Mouse (Mus musculus) MEL (cell line): Measurements from ENCODE around the gene Fam167b. TPM values are rescaled to one million over a fixed set of nuclear protein-coding genes. Genes with fewer than 3 reads are reported as not detected.

Experiments
- DNase-seq: peaks from one replicate; pipeline ENCODE4 v3.0.0; 2011; ENCODE audit warnings: low read depth, low spot score
- H3K27ac ChIP-seq: 2 replicates; pipeline ENCODE4 v1.5.1; 2012; ENCODE audit warnings: low read depth, mild to moderate bottlenecking, control low read depth, low read length, moderate library complexity; ENCODE audit not compliant: control insufficient read depth
- H3K27me3 ChIP-seq, 2 experiments: fragments of 150-350 bp in 1 of 2; sonication (generic) in 1 of 2; 2 replicates each; pipeline ENCODE4 v1.6.1; 2012; ENCODE audit warnings: low read length in 2 of 2, mild to moderate bottlenecking in 2 of 2, improper control_type of control experiment in 1 of 2, moderate library complexity in 1 of 2; ENCODE audit not compliant: insufficient read depth in 2 of 2, control insufficient read depth in 1 of 2
- H3K36me3 ChIP-seq, 2 experiments: 2 replicates each; pipeline ENCODE4 v1.6.1; 2012 to 2014; ENCODE audit warnings: low read length in 2 of 2, improper control_type of control experiment in 1 of 2, inconsistent platforms in 1 of 2, mild to moderate bottlenecking in 1 of 2; ENCODE audit not compliant: insufficient read depth in 2 of 2, control insufficient read depth in 1 of 2
- H3K4me1 ChIP-seq, 2 experiments: fragments of 150-350 bp in 1 of 2; sonication (generic) in 1 of 2; 2 replicates each; pipeline ENCODE4 v1.6.1; 2012; ENCODE audit warnings: low read length in 2 of 2, improper control_type of control experiment in 1 of 2, mild to moderate bottlenecking in 1 of 2; ENCODE audit not compliant: insufficient read depth in 2 of 2, control insufficient read depth in 1 of 2
- H3K4me3 ChIP-seq, 2 experiments: fragments of 150-350 bp in 1 of 2; sonication (generic) in 1 of 2; 2 replicates each; pipeline ENCODE4 v1.5.1; 2012; ENCODE audit warnings: low read depth in 2 of 2, low read length in 2 of 2, mild to moderate bottlenecking in 2 of 2, moderate library complexity in 2 of 2, control low read depth in 1 of 2, improper control_type of control experiment in 1 of 2; ENCODE audit not compliant: control insufficient read depth in 1 of 2, insufficient read depth in 1 of 2
- H3K79me2 ChIP-seq: 2 replicates; pipeline ENCODE4 v1.6.1; 2012; ENCODE audit warnings: mild to moderate bottlenecking, low read length, moderate library complexity; ENCODE audit not compliant: control insufficient read depth, poor library complexity, insufficient read depth
- H3K9ac ChIP-seq: 2 replicates; pipeline ENCODE4 v1.6.1; 2012; ENCODE audit warnings: low read depth, mild to moderate bottlenecking, control low read depth, low read length, moderate library complexity; ENCODE audit not compliant: control insufficient read depth, poor library complexity, severe bottlenecking
- H3K9me3 ChIP-seq: fragments of 150-350 bp; sonication (generic); replicated peaks from 2 replicates; pipeline ENCODE4 v1.6.1; 2012; ENCODE audit warnings: mild to moderate bottlenecking, low read length, improper control_type of control experiment, moderate library complexity; ENCODE audit not compliant: insufficient read depth
- CHD1 ChIP-seq: IDR thresholded peaks from 2 replicates; pipeline ENCODE4 v1.6.1; 2012; ENCODE audit warnings: low read depth, mild to moderate bottlenecking, inconsistent platforms, low read length, improper control_type of control experiment
- CTCF ChIP-seq, 3 experiments: IDR thresholded peaks in 2 of 3; conservative IDR thresholded peaks in 1 of 3; 2 replicates each; pipeline ENCODE4 v1.5.1; 2011 to 2012; ENCODE audit warnings: low read length in 3 of 3, low read depth in 2 of 3, mild to moderate bottlenecking in 2 of 3, improper control_type of control experiment in 1 of 3, inconsistent platforms in 1 of 3, mixed read lengths in 1 of 3, moderate library complexity in 1 of 3; ENCODE audit not compliant: control insufficient read depth in 1 of 3, insufficient read depth in 1 of 3, poor library complexity in 1 of 3, severe bottlenecking in 1 of 3
- E2F4 ChIP-seq: IDR thresholded peaks from 2 replicates; pipeline ENCODE4 v1.6.1; 2011; ENCODE audit warnings: low read depth, low read length, improper control_type of control experiment, borderline replicate concordance
- ELF1 ChIP-seq: IDR thresholded peaks from 2 replicates; pipeline ENCODE4 v1.6.1; 2014; ENCODE audit warnings: low read depth, mild to moderate bottlenecking, inconsistent platforms, low read length, improper control_type of control experiment, moderate library complexity
- ETS1 ChIP-seq: IDR thresholded peaks from 2 replicates; pipeline ENCODE4 v1.6.1; 2012; ENCODE audit warnings: low read depth, mild to moderate bottlenecking, inconsistent platforms, low read length, improper control_type of control experiment, moderate library complexity
- HCFC1 ChIP-seq: IDR thresholded peaks from 2 replicates; pipeline ENCODE4 v1.6.1; 2012; ENCODE audit warnings: low read depth, mild to moderate bottlenecking, inconsistent platforms, low read length, improper control_type of control experiment, moderate library complexity
- KAT2A ChIP-seq: conservative IDR thresholded peaks from 2 replicates; pipeline ENCODE4 v1.6.1; 2012; ENCODE audit warnings: low read depth, low read length, improper control_type of control experiment, inconsistent platforms
- MAX ChIP-seq: IDR thresholded peaks from 2 replicates; pipeline ENCODE4 v1.6.1; 2011; ENCODE audit warnings: low read length, improper control_type of control experiment
- MEF2A ChIP-seq: IDR thresholded peaks from 2 replicates; pipeline ENCODE4 v1.6.1; 2014; ENCODE audit warnings: low read depth, mild to moderate bottlenecking, inconsistent platforms, low read length, improper control_type of control experiment; ENCODE audit not compliant: poor library complexity, insufficient replicate concordance, severe bottlenecking; ENCODE audit errors: extremely low read depth
- MXI1 ChIP-seq: IDR thresholded peaks from 2 replicates; pipeline ENCODE4 v1.6.1; 2011; ENCODE audit warnings: mild to moderate bottlenecking, low read depth, low read length, improper control_type of control experiment
- MYB ChIP-seq: IDR thresholded peaks from 2 replicates; pipeline ENCODE4 v1.6.1; 2011; ENCODE audit warnings: mild to moderate bottlenecking, low read depth, low read length, improper control_type of control experiment
- MYC ChIP-seq: IDR thresholded peaks from 2 replicates; pipeline ENCODE4 v1.6.1; 2011; ENCODE audit warnings: low read depth, mild to moderate bottlenecking, low read length, improper control_type of control experiment, moderate library complexity
- NELFE ChIP-seq: IDR thresholded peaks from 2 replicates; pipeline ENCODE4 v1.6.1; 2011; ENCODE audit warnings: low read depth, low read length, improper control_type of control experiment
- NRF1 ChIP-seq: IDR thresholded peaks from 2 replicates; pipeline ENCODE4 v1.6.1; 2014; ENCODE audit warnings: low read depth, mild to moderate bottlenecking, inconsistent platforms, low read length, improper control_type of control experiment, moderate library complexity; ENCODE audit not compliant: poor library complexity, insufficient read depth, severe bottlenecking
- POLR2A ChIP-seq, 2 experiments: IDR thresholded peaks; 2 replicates each; pipeline ENCODE4 v1.6.1; 2011 to 2012; ENCODE audit warnings: low read length in 2 of 2, mild to moderate bottlenecking in 2 of 2, control low read depth in 1 of 2, improper control_type of control experiment in 1 of 2, low read depth in 1 of 2, moderate library complexity in 1 of 2; ENCODE audit not compliant: control insufficient read depth in 1 of 2, insufficient read depth in 1 of 2, poor library complexity in 1 of 2
- POLR2AphosphoS2 ChIP-seq: IDR thresholded peaks from 2 replicates; pipeline ENCODE4 v1.6.1; 2011; ENCODE audit warnings: low read length, improper control_type of control experiment
- RAD21 ChIP-seq: IDR thresholded peaks from 2 replicates; pipeline ENCODE4 v1.6.1; 2011; ENCODE audit warnings: mild to moderate bottlenecking, low read depth, low read length, improper control_type of control experiment
- RCOR1 ChIP-seq: IDR thresholded peaks from 2 replicates; pipeline ENCODE4 v1.6.1; 2012; ENCODE audit warnings: low read depth, mild to moderate bottlenecking, inconsistent platforms, low read length, improper control_type of control experiment
- SIN3A ChIP-seq: IDR thresholded peaks from 2 replicates; pipeline ENCODE4 v1.6.1; 2012; ENCODE audit warnings: low read length, improper control_type of control experiment, inconsistent platforms
- SMC3 ChIP-seq: IDR thresholded peaks from 2 replicates; pipeline ENCODE4 v1.6.1; 2011; ENCODE audit warnings: low read depth, low read length, improper control_type of control experiment
- TAL1 ChIP-seq: IDR thresholded peaks from 2 replicates; pipeline ENCODE4 v1.6.1; 2012; ENCODE audit warnings: mild to moderate bottlenecking, inconsistent platforms, low read length, moderate library complexity, mixed read lengths
- TBP ChIP-seq: IDR thresholded peaks from 2 replicates; pipeline ENCODE4 v1.8.0; 2011; ENCODE audit warnings: low read depth, low read length, improper control_type of control experiment
- TCF12 ChIP-seq: IDR thresholded peaks from 2 replicates; pipeline ENCODE4 v1.6.1; 2014; ENCODE audit warnings: low read depth, mild to moderate bottlenecking, inconsistent platforms, low read length, improper control_type of control experiment, moderate library complexity
- UBTF ChIP-seq: IDR thresholded peaks from 2 replicates; pipeline ENCODE4 v1.6.1; 2012; ENCODE audit warnings: low read depth, mild to moderate bottlenecking, inconsistent platforms, low read length, improper control_type of control experiment, moderate library complexity, borderline replicate concordance; ENCODE audit not compliant: insufficient read depth
- ZC3H11A ChIP-seq: IDR thresholded peaks from 2 replicates; pipeline ENCODE4 v1.6.1; 2012; ENCODE audit warnings: low read depth, mild to moderate bottlenecking, inconsistent platforms, low read length, improper control_type of control experiment
- ZKSCAN1 ChIP-seq: IDR thresholded peaks from 2 replicates; pipeline ENCODE4 v1.6.1; 2012; ENCODE audit warnings: low read depth, mild to moderate bottlenecking, inconsistent platforms, low read length, improper control_type of control experiment, moderate library complexity
- polyA plus RNA-seq, 2 experiments: library from polyadenylated mRNA; stranded (reverse) in 1 of 2; unstranded in 1 of 2; fragments of >175 nt in 1 of 2; fragments of >200 nt in 1 of 2; gene quantifications; 2 replicates each; pipeline versions ENCODE4 v1.2.1 to v1.2.4; 2012; ENCODE audit warnings: low replicate concordance in 2 of 2, low read depth in 1 of 2; ENCODE audit not compliant: insufficient read length in 2 of 2, insufficient read depth in 1 of 2, missing spikeins in 1 of 2
- total RNA-seq: library from RNA; depleted of rRNA; stranded (reverse); fragments of 300-350 nt; gene quantifications from 2 replicates; pipeline ENCODE4 v1.2.3, GENCODE M21; 2012

Gene Fam167b
- total and polyA plus RNA-seq, 3 experiments = not detected

- Histone ChIP-seq H3K4me3 (no peak overlapping the region), H3K4me1 (no peaks in the 10 kb centered on the region), H3K79me2 (no peaks in the 10 kb centered on the region), H3K36me3 (peaks cover 0 to 3% of the 10 kb centered on the region in 2 experiments; a peak in 3 of 4 replicates), H3K27ac (peak overlapping the region; percentile 38), H3K9ac (no peak overlapping the region), H3K9me3 (no peaks in the 10 kb centered on the region), H3K27me3 (no peaks in the 10 kb centered on the region)
- peak; percentile 90 for DNase-seq
- peak; percentile 51; the same call in 1 of the 2 replicates for TF ChIP-seq ZC3H11A
- peak; percentile 48; the same call in 1 of the 2 replicates for TF ChIP-seq HCFC1
- no peak for TF ChIP-seq MXI1
- peak; percentile 63 for TF ChIP-seq RAD21
- TF ChIP-seq POLR2AphosphoS2 = peak; percentile 34; the same call in 1 of the 2 replicates
- peak; percentile 75 for TF ChIP-seq SMC3
- 0 out of 2 replicates have a peak, but pooled peaks have one; percentile 34 for TF ChIP-seq SIN3A
- TF ChIP-seq NELFE = no peak
- peak; percentile 76 to 83 (median 82) for TF ChIP-seq CTCF (IDR thresholded peaks at IDR 0.05 in 2 of 3, conservative IDR thresholded peaks at IDR 0.05 in 1 of 3; ENCODE audit: control insufficient read depth in 1 of 3, insufficient read depth in 1 of 3, low read depth in 2 of 3, low read length in 3 of 3, poor library complexity in 1 of 3, severe bottlenecking in 1 of 3)
Observed at GRCm38 (mm10) chr4:129608426-129609025, 30.2 kb upstream of the Fam167b start.

DNA sequence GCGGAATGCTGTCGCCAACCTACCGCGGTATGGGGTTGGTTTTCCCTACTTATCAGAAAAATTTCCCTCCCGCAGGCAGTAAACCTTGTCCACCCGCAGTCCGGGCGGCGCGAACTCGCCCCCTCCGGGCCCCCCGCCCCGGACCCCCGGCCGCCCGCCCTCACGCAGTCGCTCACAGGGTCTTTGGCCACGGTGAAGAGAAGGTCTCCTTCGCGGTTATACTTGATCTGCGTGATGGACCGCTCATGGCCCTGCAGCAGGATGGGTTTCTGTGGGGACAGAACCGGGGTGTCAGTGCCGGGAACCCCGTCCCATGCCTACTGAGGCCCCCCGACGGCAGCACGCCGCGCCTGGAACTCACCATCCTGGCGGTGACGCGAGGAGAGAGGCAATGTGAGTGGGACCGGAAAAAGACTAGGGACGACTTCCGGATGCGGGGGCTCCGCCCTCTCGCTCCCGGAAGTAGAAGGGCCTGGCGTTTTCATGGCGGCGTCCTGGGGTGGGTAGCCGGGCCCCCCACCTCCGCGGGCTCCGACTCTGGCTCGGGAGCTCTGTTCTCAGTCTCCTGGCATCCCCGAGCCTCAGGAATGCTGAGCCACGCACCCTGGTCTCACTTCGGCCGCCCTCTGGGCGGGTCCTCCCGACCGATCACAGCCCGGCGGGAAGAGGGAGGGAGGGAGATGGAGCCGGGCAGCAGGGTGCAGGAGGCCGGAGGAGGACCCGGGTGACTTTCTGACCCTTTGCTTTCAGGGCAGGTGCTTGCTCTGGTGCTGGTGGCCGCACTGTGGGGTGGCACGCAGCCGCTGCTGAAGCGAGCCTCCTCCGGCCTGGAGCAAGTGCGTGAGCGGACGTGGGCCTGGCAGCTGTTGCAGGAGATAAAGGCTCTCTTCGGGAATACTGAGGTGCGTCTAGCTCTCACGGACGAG, 22.1 kb upstream of the Fam167b start, which contains the start of the genes Eif3i and Tmem234:
Eif3i (minus strand) TSS at position 416 of the 926 bp plus-strand sequence.
Tmem234 (plus strand) TSS at position 436 of the 926 bp plus-strand sequence.
- peaks cover 11 to 16% of the 10 kb centered on the region in 2 experiments for H3K36me3 ChIP-seq
- no peaks in the 10 kb centered on the region for H3K9me3 ChIP-seq
- DNase-seq = peak; percentile 91
- peaks cover 49% of the 10 kb centered on the region for H3K79me2 ChIP-seq
- no peaks in the 10 kb centered on the region for H3K27me3 ChIP-seq
- peak within 1 kb of the TSS; percentile 85 to 97 for H3K4me3 ChIP-seq
- H3K9ac ChIP-seq = peak within 1 kb of the TSS; percentile 95
- peaks cover 2 to 18% of the 10 kb centered on the region in 2 experiments; a peak in 3 of 4 replicates for H3K4me1 ChIP-seq
- peak within 1 kb of the TSS; percentile 53 for H3K27ac ChIP-seq
- TF ChIP-seq MAX (peak; percentile 80), UBTF (no peak), E2F4 (0 out of 2 replicates have a peak, but pooled peaks have one; percentile 27), MXI1 (peak; percentile 96), MEF2A (no peak), HCFC1 (peak; percentile 92), POLR2A (IDR thresholded peaks at IDR 0.05; ENCODE audit: control insufficient read depth in 1 of 2, insufficient read depth in 1 of 2, low read depth in 1 of 2, low read length in 2 of 2, poor library complexity in 1 of 2) (peak; percentile 75 to 95), ZKSCAN1 (no peak), RAD21 (no peak), ETS1 (peak; percentile 46; the same call in 1 of the 2 replicates), ELF1 (peak; percentile 94), TAL1 (peak; percentile 89), TBP (peak; percentile 84), SIN3A (peak; percentile 94), NRF1 (0 out of 2 replicates have a peak, but pooled peaks have one; percentile 8), MYB (0 out of 2 replicates have a peak, but pooled peaks have one; percentile 15), KAT2A (peak; percentile 73), TCF12 (peak; percentile 70), POLR2AphosphoS2 (peak; percentile 85), CHD1 (no peak), RCOR1 (0 out of 2 replicates have a peak, but pooled peaks have one; percentile 33), SMC3 (no peak), MYC (peak; percentile 93)
